Mouse (Mus musculus) liver, embryonic 12.5 days (tissue): Measurements from ENCODE around the gene Btg3. TPM values are rescaled to one million over a fixed set of nuclear protein-coding genes. Genes with fewer than 3 reads are reported as not detected.
"Not testable (repeated sequence)": the region's sequence is repeated elsewhere in the genome, so short reads cannot be mapped to it uniquely, and the experiment has no call there.

Experiments used
- ATAC-seq: fragments of 200-750 bp; cut with Nextera tagmentation; 2 replicates; pipeline ENCODE4 v1.8.0; 2017; ENCODE audit warnings: moderate number of reproducible peaks, mild to moderate bottlenecking, moderate library complexity
- H3K27ac ChIP-seq: fragments of 300-500 bp; sonication (generic); 2 replicates; pipeline ENCODE4 v1.5.1; 2016; ENCODE audit warnings: mild to moderate bottlenecking
- H3K27me3 ChIP-seq: fragments of 300-500 bp; sonication (generic); replicated peaks from 2 replicates; pipeline ENCODE4 v1.6.1; 2016; ENCODE audit warnings: mild to moderate bottlenecking, moderate library complexity
- H3K36me3 ChIP-seq: fragments of 300-500 bp; sonication (generic); 2 replicates; pipeline ENCODE4 v1.6.1; 2016; ENCODE audit warnings: mild to moderate bottlenecking, moderate library complexity
- H3K4me1 ChIP-seq: fragments of 300-500 bp; sonication (generic); 2 replicates; pipeline ENCODE4 v1.6.1; 2016
- H3K4me2 ChIP-seq: fragments of 300-500 bp; sonication (generic); 2 replicates; pipeline ENCODE4 v1.6.1; 2016; ENCODE audit warnings: mild to moderate bottlenecking, moderate library complexity
- H3K4me3 ChIP-seq: fragments of 300-500 bp; sonication (generic); 2 replicates; pipeline ENCODE4 v1.5.1; 2016; ENCODE audit warnings: mild to moderate bottlenecking, moderate library complexity
- H3K9ac ChIP-seq: fragments of 300-500 bp; sonication (generic); 2 replicates; pipeline ENCODE4 v1.6.1; 2016; ENCODE audit warnings: mild to moderate bottlenecking, moderate library complexity
- H3K9me3 ChIP-seq: fragments of 300-500 bp; sonication (generic); replicated peaks from 2 replicates; pipeline ENCODE4 v1.6.1; 2016; ENCODE audit warnings: mild to moderate bottlenecking, moderate library complexity
- WGBS: fragments of 180-500 bp; shearing (Covaris S2); methylation state at CpG from one replicate; pipeline ENCODE4 v1.1.7; 2016; ENCODE audit not compliant: insufficient replicate concordance; 5-methylcytosine and 5-hydroxymethylcytosine counted together
- polyA plus RNA-seq: library from polyadenylated mRNA; unstranded; fragments of >200 nt; fragmentation: Nextera tagmentation; extraction: Ambion mirVana; gene quantifications from 2 replicates; pipeline ENCODE4 v1.2.1, GENCODE M21; 2016

Btg3 gene
- polyA plus RNA-seq, 1 experiment from 2014 or later, result 39.0 TPM

GRCm38 (mm10) chr16:78375821-78376691 lies 936 bp downstream of the Btg3 start:
- Histone ChIP-seq H3K9me3 (no peaks in the 10 kb centered on the region), H3K27me3 (no peaks in the 10 kb centered on the region), H3K4me3 (peak overlapping the region; percentile 89), H3K27ac (peak overlapping the region; percentile 80), H3K4me2 (peak overlapping the region; percentile 92), H3K4me1 (peaks cover 24% of the 10 kb centered on the region), H3K9ac (peak overlapping the region; percentile 94), H3K36me3 (peaks cover 20% of the 10 kb centered on the region)
- WGBS, result under 1% methylated on average over 80 of the region's 100 CpGs
- ATAC-seq, result peak; percentile 62

- Histone ChIP-seq H3K36me3 (peaks cover 24% of the 10 kb centered on the region), H3K27me3 (no peaks in the 10 kb centered on the region), H3K4me1 (peaks cover 24% of the 10 kb centered on the region), H3K9ac (peak overlapping the region; percentile 94; the same call in 1 of the 2 replicates), H3K4me2 (peak overlapping the region; percentile 92), H3K27ac (0 out of 2 replicates have a peak overlapping the region, but pooled peaks have one; percentile 5), H3K4me3 (peak overlapping the region; percentile 89), H3K9me3 (no peaks in the 10 kb centered on the region)
- WGBS, result 52% methylated on average over 10 of the region's 10 CpGs
- ATAC-seq, result no peak
Measured at GRCm38 (mm10) chr16:78375222-78375621, 1.8 kb downstream of the Btg3 start.

GRCm38 (mm10) chr16:78373743-78374142 lies 3.2 kb downstream of the Btg3 start:
- Histone ChIP-seq H3K9ac (no peak overlapping the region), H3K9me3 (no peaks in the 10 kb centered on the region), H3K4me2 (no peak overlapping the region), H3K27ac (no peak overlapping the region), H3K4me1 (peaks cover 24% of the 10 kb centered on the region), H3K27me3 (no peaks in the 10 kb centered on the region), H3K36me3 (peaks cover 33% of the 10 kb centered on the region), H3K4me3 (no peak overlapping the region)
- no peak for ATAC-seq
- WGBS, result 71% methylated on average over 8 of the region's 8 CpGs

- ATAC-seq, result no peak
- Histone ChIP-seq H3K27me3 (no peaks in the 10 kb centered on the region), H3K36me3 (peaks cover 42% of the 10 kb centered on the region), H3K27ac (no peak overlapping the region), H3K4me2 (no peak overlapping the region), H3K4me3 (no peak overlapping the region), H3K9ac (no peak overlapping the region), H3K9me3 (no peaks in the 10 kb centered on the region), H3K4me1 (peaks cover 24% of the 10 kb centered on the region)
- WGBS, result 74% methylated on average over 5 of the region's 5 CpGs
Measured at GRCm38 (mm10) chr16:78372786-78373185, 4.2 kb downstream of the Btg3 start.

GRCm38 (mm10) chr16:78371491-78372046 lies 5.4 kb downstream of the Btg3 start:
- Histone ChIP-seq H3K4me2 (no peak overlapping the region), H3K9me3 (no peaks in the 10 kb centered on the region), H3K27me3 (no peaks in the 10 kb centered on the region), H3K4me1 (peaks cover 17% of the 10 kb centered on the region), H3K36me3 (peaks cover 52% of the 10 kb centered on the region), H3K27ac (no peak overlapping the region), H3K4me3 (no peak overlapping the region), H3K9ac (no peak overlapping the region)
- no peak for ATAC-seq
- WGBS, result 69% methylated on average over 7 of the region's 7 CpGs

DNA sequence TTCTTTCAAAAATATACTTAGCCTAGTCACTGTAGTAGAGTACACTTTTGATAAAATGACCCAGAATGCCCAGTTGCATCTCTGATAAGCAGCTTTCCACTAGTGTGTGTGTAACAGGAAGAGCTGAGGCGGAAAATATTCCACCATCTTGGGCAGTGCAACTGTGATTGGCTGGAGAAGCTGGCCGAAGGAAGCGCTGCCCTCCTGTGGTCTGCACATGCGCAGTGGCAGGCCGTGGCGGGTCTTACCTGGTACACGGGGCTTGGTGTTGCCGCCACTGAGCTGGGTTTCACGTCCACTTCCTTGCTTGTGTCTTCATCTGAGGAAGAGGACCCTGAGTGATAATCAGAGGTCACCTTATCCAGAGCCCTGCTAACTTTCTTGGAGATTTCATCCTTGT lies 12.4 kb downstream of the Btg3 start:
- not testable (repeated sequence) for H3K27ac ChIP-seq, H3K27me3 ChIP-seq, H3K4me3 ChIP-seq, H3K4me2 ChIP-seq, H3K9ac ChIP-seq, H3K4me1 ChIP-seq, H3K9me3 ChIP-seq, ATAC-seq
- H3K36me3 ChIP-seq, result peaks cover 77% of the 10 kb centered on the region
- WGBS, result 90% methylated on average over 9 of the region's 9 CpGs

DNA sequence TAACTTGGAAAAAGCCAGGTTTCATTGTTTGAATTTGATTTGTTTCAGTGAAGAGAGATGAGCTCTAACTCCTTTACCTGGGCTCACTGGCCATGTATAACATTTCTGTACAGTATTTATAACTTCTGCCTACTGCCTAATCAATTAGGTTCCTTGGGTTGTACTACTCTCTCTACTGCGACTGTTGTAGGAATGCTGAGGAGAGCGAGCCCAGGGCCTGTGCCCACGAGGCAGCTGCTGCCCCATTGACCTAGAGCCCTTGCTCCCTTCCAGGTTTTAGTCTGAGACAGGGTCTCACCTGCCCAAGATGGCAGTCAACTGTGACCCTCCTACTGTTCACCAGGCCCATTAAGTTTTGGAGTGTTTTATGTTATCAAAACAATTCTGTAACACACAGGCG lies 15.5 kb downstream of the Btg3 start:
- H3K27ac ChIP-seq, result no peak overlapping the region
- H3K4me2 ChIP-seq, result no peak overlapping the region
- no peak overlapping the region for H3K4me3 ChIP-seq
- no peak overlapping the region for H3K9ac ChIP-seq
- H3K9me3 ChIP-seq, result no peaks in the 10 kb centered on the region
- H3K36me3 ChIP-seq, result peaks cover 70% of the 10 kb centered on the region
- no peaks in the 10 kb centered on the region for H3K27me3 ChIP-seq
- no peak for ATAC-seq
- H3K4me1 ChIP-seq, result no peaks in the 10 kb centered on the region
- 89% methylated on average over 4 of the region's 4 CpGs for WGBS

DNA sequence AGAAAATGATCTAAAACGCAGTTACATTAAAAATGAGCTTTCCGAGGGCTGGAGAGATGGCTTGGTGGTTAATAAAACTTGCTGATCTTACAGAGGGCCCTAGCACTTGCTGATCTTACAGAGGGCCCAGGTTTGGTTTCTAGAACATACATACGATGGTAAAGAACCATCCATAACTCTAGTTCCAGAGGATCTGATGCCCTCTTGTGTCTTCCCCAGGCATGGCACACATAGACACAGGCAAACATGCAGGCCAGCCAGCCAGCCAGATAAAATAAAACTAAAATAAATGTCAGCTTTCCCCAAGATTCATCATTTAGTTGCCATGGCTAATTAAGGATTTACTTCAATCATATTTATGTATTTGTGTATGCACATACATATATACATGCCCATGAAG lies 19.2 kb downstream of the Btg3 start:
- ATAC-seq, result no peak
- no peak overlapping the region for H3K4me3 ChIP-seq
- WGBS, result 79% methylated on average over 3 of the region's 3 CpGs
- H3K4me1 ChIP-seq, result no peaks in the 10 kb centered on the region
- H3K36me3 ChIP-seq, result peaks cover 42% of the 10 kb centered on the region
- no peak overlapping the region for H3K4me2 ChIP-seq
- H3K9me3 ChIP-seq, result no peaks in the 10 kb centered on the region
- H3K27me3 ChIP-seq, result no peaks in the 10 kb centered on the region
- no peak overlapping the region for H3K27ac ChIP-seq
- H3K9ac ChIP-seq, result no peak overlapping the region

DNA sequence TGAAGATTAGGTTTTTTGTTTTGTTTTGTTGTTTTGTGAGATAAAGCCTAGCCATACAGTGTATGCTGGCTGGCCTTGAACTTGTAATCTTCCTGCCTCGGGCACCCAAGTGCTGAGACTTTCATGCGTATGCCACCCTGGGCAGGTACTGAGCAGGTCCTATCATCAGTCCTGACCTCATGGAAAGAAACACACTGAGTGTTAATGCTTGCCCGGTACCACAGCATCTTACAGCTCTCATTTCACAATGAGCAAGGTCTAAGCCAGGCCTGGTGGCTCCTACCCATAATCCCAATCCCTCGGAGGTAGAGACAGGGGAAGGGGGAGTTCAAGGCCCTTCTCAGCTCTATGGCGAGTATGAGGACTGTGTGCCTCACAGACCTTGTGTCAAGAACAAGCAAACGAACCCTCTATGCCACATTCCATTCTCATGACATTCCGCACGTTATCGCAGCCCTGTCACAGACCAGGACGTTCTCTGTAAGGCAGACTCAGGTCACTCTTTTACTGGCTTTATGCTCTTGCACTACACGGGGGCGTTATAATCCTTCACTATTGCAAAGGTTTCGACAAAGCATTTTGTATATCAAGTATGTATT lies 29.6 kb downstream of the Btg3 start:
- Histone ChIP-seq H3K4me2 (no peak overlapping the region), H3K36me3 (peaks cover 12% of the 10 kb centered on the region), H3K4me3 (no peak overlapping the region), H3K9ac (no peak overlapping the region), H3K4me1 (no peaks in the 10 kb centered on the region), H3K9me3 (no peaks in the 10 kb centered on the region), H3K27me3 (no peaks in the 10 kb centered on the region), H3K27ac (no peak overlapping the region)
- ATAC-seq, result no peak
- WGBS, result 74% methylated on average over 13 of the region's 13 CpGs

- Histone ChIP-seq H3K4me1 (no peaks in the 10 kb centered on the region), H3K9ac (no peak overlapping the region), H3K9me3 (no peaks in the 10 kb centered on the region), H3K27me3 (no peaks in the 10 kb centered on the region), H3K4me2 (no peak overlapping the region), H3K4me3 (no peak overlapping the region), H3K36me3 (peaks cover 12% of the 10 kb centered on the region), H3K27ac (no peak overlapping the region)
- WGBS, result 75% methylated on average over 2 of the region's 2 CpGs
- ATAC-seq, result no peak
Measured at GRCm38 (mm10) chr16:78346662-78347327, 30.2 kb downstream of the Btg3 start.

- Histone ChIP-seq H3K9ac (no peak overlapping the region), H3K4me1 (no peaks in the 10 kb centered on the region), H3K4me2 (no peak overlapping the region), H3K27me3 (no peaks in the 10 kb centered on the region), H3K27ac (no peak overlapping the region), H3K4me3 (no peak overlapping the region), H3K36me3 (0 out of 2 replicates have a peak, but pooled peaks cover under 1% of the 10 kb centered on the region), H3K9me3 (no peaks in the 10 kb centered on the region)
- 79% methylated on average over 6 of the region's 6 CpGs for WGBS
- ATAC-seq, result no peak
Measured at GRCm38 (mm10) chr16:78343792-78344191, 33.2 kb downstream of the Btg3 start.

DNA sequence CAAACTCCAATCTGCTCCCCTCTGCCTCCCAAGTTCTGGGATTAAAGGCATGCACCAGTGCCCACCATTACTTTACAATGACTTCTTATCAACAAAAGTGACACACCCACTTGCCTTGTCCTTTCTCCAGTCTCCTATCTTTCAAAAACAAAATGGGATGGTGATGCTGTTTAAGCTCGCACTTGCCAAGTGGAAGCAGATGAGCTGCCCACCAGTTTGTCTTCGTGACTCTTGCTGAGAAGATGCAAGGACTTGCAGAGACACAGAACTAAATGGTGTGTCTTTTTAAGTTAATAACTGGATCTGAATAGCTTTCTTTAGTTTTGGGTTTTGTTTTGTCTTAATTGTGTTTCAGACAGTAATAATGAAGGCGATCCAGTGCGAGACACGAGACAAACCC lies 34.2 kb downstream of the Btg3 start:
- H3K4me2 ChIP-seq, result no peak overlapping the region
- H3K27ac ChIP-seq, result no peak overlapping the region
- no peaks in the 10 kb centered on the region for H3K9me3 ChIP-seq
- WGBS, result 71% methylated on average over 5 of the region's 5 CpGs
- no peaks in the 10 kb centered on the region for H3K4me1 ChIP-seq
- no peak overlapping the region for H3K4me3 ChIP-seq
- no peak for ATAC-seq
- H3K36me3 ChIP-seq, result no peaks in the 10 kb centered on the region
- H3K27me3 ChIP-seq, result no peaks in the 10 kb centered on the region
- no peak overlapping the region for H3K9ac ChIP-seq
